Mouse (Mus musculus): ENCODE data around the gene Ubl7.
A peak's percentile ranks its signal among the peaks of the same experiment; 100 is the strongest.
"Not testable (repeated sequence)": the region's sequence is repeated elsewhere in the genome, so short reads cannot be mapped to it uniquely, and the experiment has no call there.

Gene Ubl7

GRCm38 (mm10) chr9:57910254-57911160 is at the start of gene Ubl7:
Gene Ubl7 (plus strand): TSS chr9:57910979.
- peak; percentile 74 to 85 for DNase-seq (ENCODE audit: low spot score in 2 of 2)

GRCm38 (mm10) chr9:57861951-57862471 is 48.8 kb upstream of the Ubl7 start:
- peak; percentile 25 to 55 for DNase-seq (ENCODE audit: low spot score in 2 of 2)

GRCm38 (mm10) chr9:57864336-57864735 is 46.4 kb upstream of the Ubl7 start:
- no peak for DNase-seq (ENCODE audit: low spot score in 2 of 2)

- no peak for DNase-seq (ENCODE audit: low spot score in 2 of 2)
These were observed 44.2 kb upstream of the Ubl7 start for GRCm38 (mm10) chr9:57866530-57866929.

GRCm38 (mm10) chr9:57867236-57867635 is 43.5 kb upstream of the Ubl7 start:
- DNase-seq (ENCODE audit: low spot score in 2 of 2), result peak in 1 of 2 experiments; percentile 3

- no peak for DNase-seq (ENCODE audit: low spot score in 2 of 2)
These were observed 42.9 kb upstream of the Ubl7 start for GRCm38 (mm10) chr9:57867880-57868279.

- no peak for DNase-seq (ENCODE audit: low spot score in 2 of 2)
These were observed 42.0 kb upstream of the Ubl7 start for GRCm38 (mm10) chr9:57868767-57869166.

GRCm38 (mm10) chr9:57870273-57870816 is 40.4 kb upstream of the Ubl7 start:
- no peak for DNase-seq (ENCODE audit: low spot score in 2 of 2)

- no peak for DNase-seq (ENCODE audit: low spot score in 2 of 2)
These were observed 36.6 kb upstream of the Ubl7 start for GRCm38 (mm10) chr9:57874134-57874533.

GRCm38 (mm10) chr9:57874994-57875393 is 35.8 kb upstream of the Ubl7 start:
- no peak for DNase-seq (ENCODE audit: low spot score in 2 of 2)

GRCm38 (mm10) chr9:57879213-57879612 is 31.6 kb upstream of the Ubl7 start:
- DNase-seq (ENCODE audit: low spot score in 2 of 2), result no peak

- DNase-seq (ENCODE audit: low spot score in 2 of 2), result no peak
These were observed 30.5 kb upstream of the Ubl7 start for GRCm38 (mm10) chr9:57880278-57880677.

GRCm38 (mm10) chr9:57881781-57882180 is 29.0 kb upstream of the Ubl7 start:
- not testable (repeated sequence) for DNase-seq (ENCODE audit: low spot score in 2 of 2)

- no peak for DNase-seq (ENCODE audit: low spot score in 2 of 2)
These were observed 27.4 kb upstream of the Ubl7 start for GRCm38 (mm10) chr9:57883413-57883812.

GRCm38 (mm10) chr9:57888119-57888518 is 22.7 kb upstream of the Ubl7 start:
- DNase-seq (ENCODE audit: low spot score in 2 of 2), result no peak

GRCm38 (mm10) chr9:57900478-57900877 is 10.3 kb upstream of the Ubl7 start:
- DNase-seq (ENCODE audit: low spot score in 2 of 2), result no peak

GRCm38 (mm10) chr9:57901197-57901596 is 9.6 kb upstream of the Ubl7 start:
- no peak for DNase-seq (ENCODE audit: low spot score in 2 of 2)

- no peak for DNase-seq (ENCODE audit: low spot score in 2 of 2)
These were observed 9.2 kb upstream of the Ubl7 start for GRCm38 (mm10) chr9:57901601-57902000.

GRCm38 (mm10) chr9:57902132-57902531 is 8.6 kb upstream of the Ubl7 start:
- DNase-seq (ENCODE audit: low spot score in 2 of 2), result peak in 1 of 2 experiments; percentile 26

- no peak for DNase-seq (ENCODE audit: low spot score in 2 of 2)
These were observed 7.1 kb upstream of the Ubl7 start for GRCm38 (mm10) chr9:57903589-57904249.

- no peak for DNase-seq (ENCODE audit: low spot score in 2 of 2)
These were observed 6.5 kb upstream of the Ubl7 start for GRCm38 (mm10) chr9:57904250-57904644.

GRCm38 (mm10) chr9:57907206-57907605 is 3.6 kb upstream of the Ubl7 start:
- DNase-seq (ENCODE audit: low spot score in 2 of 2), result no peak

Data from frontal cortex, postnatal 25 days (tissue).